Mouse (Mus musculus): Measurements from ENCODE around the gene Irf9. TPM values are rescaled to one million over a fixed set of nuclear protein-coding genes. Genes with fewer than 3 reads are reported as not detected.

Gene Irf9
- polyA plus RNA-seq (2012; ENCODE audit: low replicate concordance): 35.4 and 179 TPM in 2 replicates

GRCm38 (mm10) chr14:55603271-55603632 is at the start of gene Irf9:
TSS of gene Irf9 (plus strand) at chr14:55603571.

GRCm38 (mm10) chr14:55559799-55560201 is 43.6 kb upstream of the Irf9 start, which contains the start of gene Dcaf11:
TSS of gene Dcaf11 (plus strand) at chr14:55560006.

GRCm38 (mm10) chr14:55560202-55561073 is 42.9 kb upstream of the Irf9 start, which contains the start of gene A730061H03Rik:
TSS of gene A730061H03Rik (minus strand) at chr14:55560406.

GRCm38 (mm10) chr14:55575302-55575701 is 28.1 kb upstream of the Irf9 start, which contains the start of gene Fitm1:
TSS of gene Fitm1 (plus strand) at chr14:55575617.

GRCm38 (mm10) chr14:55577871-55578667 is 25.3 kb upstream of the Irf9 start, which contains the start of gene Psme1:
TSS of gene Psme1 (plus strand) at chr14:55578123.

GRCm38 (mm10) chr14:55584702-55585565 is 18.4 kb upstream of the Irf9 start, which contains the start of gene Emc9:
TSS of gene Emc9 (minus strand) at chr14:55585302.

GRCm38 (mm10) chr14:55590748-55591330 is 12.5 kb upstream of the Irf9 start, which contains the start of gene Psme2:
TSS of gene Psme2 (minus strand) at chr14:55591113.

GRCm38 (mm10) chr14:55591331-55591891 is 12.0 kb upstream of the Irf9 start, which contains the start of gene Rnf31:
TSS of gene Rnf31 (plus strand) at chr14:55591708.

GRCm38 (mm10) chr14:55617822-55618221 is 14.5 kb downstream of the Irf9 start, which contains the start of gene Rec8:
TSS of gene Rec8 (plus strand) at chr14:55618037.

GRCm38 (mm10) chr14:55635523-55636007 is 32.2 kb downstream of the Irf9 start, which contains the start of gene Ipo4:
TSS of gene Ipo4 (minus strand) at chr14:55635957.

GRCm38 (mm10) chr14:55637795-55638194 is 34.4 kb downstream of the Irf9 start, which contains the start of gene Gm49378:
TSS of gene Gm49378 (minus strand) at chr14:55637895.

GRCm38 (mm10) chr14:55643060-55643907 is 39.9 kb downstream of the Irf9 start, which contains the start of gene Tm9sf1:
TSS of gene Tm9sf1 (minus strand) at chr14:55643806.

GRCm38 (mm10) chr14:55649884-55650283 is 46.5 kb downstream of the Irf9 start, which contains the start of gene Tssk4:
TSS of gene Tssk4 (plus strand) at chr14:55650184.

Other genes starting within 250 kb of the Irf9 start
- 25.8 and 52.4 TPM in 2 replicates for gene Dhrs4, start 124.8 kb upstream of the Irf9 start, polyA plus RNA-seq (2012; ENCODE audit: low replicate concordance)
- 3.4 and 6.3 TPM in 2 replicates for gene Carmil3, start 112.9 kb upstream of the Irf9 start, polyA plus RNA-seq (2012; ENCODE audit: low replicate concordance)
- gene Cpne6, start 93.1 kb upstream of the Irf9 start, polyA plus RNA-seq (2012; ENCODE audit: low replicate concordance): not detected in 2 replicates
- not detected in 2 replicates for gene Nrl, start 78.6 kb upstream of the Irf9 start, polyA plus RNA-seq (2012; ENCODE audit: low replicate concordance)
- gene Pck2, start 63.3 kb upstream of the Irf9 start, polyA plus RNA-seq (2012; ENCODE audit: low replicate concordance): 40.5 and 60.9 TPM in 2 replicates
- 66.7 and 69.0 TPM in 2 replicates for gene Dcaf11, start 43.6 kb upstream of the Irf9 start, polyA plus RNA-seq (2012; ENCODE audit: low replicate concordance)
- gene A730061H03Rik, start 43.2 kb upstream of the Irf9 start, polyA plus RNA-seq (2012; ENCODE audit: low replicate concordance): 2.0 TPM in 1 of 2 replicates, not detected in the other
- gene Fitm1, start 28.0 kb upstream of the Irf9 start, polyA plus RNA-seq (2012; ENCODE audit: low replicate concordance): 0.33 TPM in 1 of 2 replicates, not detected in the other
- 226 and 353 TPM in 2 replicates for gene Psme1, start 25.4 kb upstream of the Irf9 start, polyA plus RNA-seq (2012; ENCODE audit: low replicate concordance)
- gene Emc9, start 18.3 kb upstream of the Irf9 start, polyA plus RNA-seq (2012; ENCODE audit: low replicate concordance): 10.0 and 14.4 TPM in 2 replicates
- 65.8 and 135 TPM in 2 replicates for gene Psme2, start 12.5 kb upstream of the Irf9 start, polyA plus RNA-seq (2012; ENCODE audit: low replicate concordance)
- gene Rnf31, start 11.9 kb upstream of the Irf9 start, polyA plus RNA-seq (2012; ENCODE audit: low replicate concordance): 46.9 and 59.8 TPM in 2 replicates
- gene Rec8, start 14.5 kb downstream of the Irf9 start, polyA plus RNA-seq (2012; ENCODE audit: low replicate concordance): 0.49 and 0.84 TPM in 2 replicates
- gene Ipo4, start 32.4 kb downstream of the Irf9 start, polyA plus RNA-seq (2012; ENCODE audit: low replicate concordance): 14.0 and 57.8 TPM in 2 replicates
- gene Gm49378, start 34.3 kb downstream of the Irf9 start, polyA plus RNA-seq (2012; ENCODE audit: low replicate concordance): 3.7 TPM in 1 of 2 replicates, not detected in the other
- gene Tm9sf1, start 40.2 kb downstream of the Irf9 start, polyA plus RNA-seq (2012; ENCODE audit: low replicate concordance): 14.0 and 32.8 TPM in 2 replicates
- gene Tssk4, start 46.6 kb downstream of the Irf9 start, polyA plus RNA-seq (2012; ENCODE audit: low replicate concordance): 0.45 and 0.48 TPM in 2 replicates
- gene Mdp1, start 56.9 kb downstream of the Irf9 start, polyA plus RNA-seq (2012; ENCODE audit: low replicate concordance): 18.5 and 23.8 TPM in 2 replicates
- gene Gmpr2, start 68.4 kb downstream of the Irf9 start, polyA plus RNA-seq (2012; ENCODE audit: low replicate concordance): 5.9 and 22.3 TPM in 2 replicates
- gene Nedd8, start 68.6 kb downstream of the Irf9 start, polyA plus RNA-seq (2012; ENCODE audit: low replicate concordance): 36.9 and 68.6 TPM in 2 replicates
- 48.2 and 59.6 TPM in 2 replicates for gene Tinf2, start 78.2 kb downstream of the Irf9 start, polyA plus RNA-seq (2012; ENCODE audit: low replicate concordance)
- 13.8 and 16.6 TPM in 2 replicates for gene Tgm1, start 110.4 kb downstream of the Irf9 start, polyA plus RNA-seq (2012; ENCODE audit: low replicate concordance)
- 27.4 and 45.7 TPM in 2 replicates for gene Rabggta, start 118.7 kb downstream of the Irf9 start, polyA plus RNA-seq (2012; ENCODE audit: low replicate concordance)
- gene Dhrs1, start 142.1 kb downstream of the Irf9 start, polyA plus RNA-seq (2012; ENCODE audit: low replicate concordance): 8.3 and 9.9 TPM in 2 replicates
- gene Nop9, start 142.1 kb downstream of the Irf9 start, polyA plus RNA-seq (2012; ENCODE audit: low replicate concordance): 16.1 and 20.1 TPM in 2 replicates
- gene Cideb, start 154.9 kb downstream of the Irf9 start, polyA plus RNA-seq (2012; ENCODE audit: low replicate concordance): 0.11 and 0.15 TPM in 2 replicates
- 0.13 and 0.56 TPM in 2 replicates for gene Ltb4r2, start 157.9 kb downstream of the Irf9 start, polyA plus RNA-seq (2012; ENCODE audit: low replicate concordance)
- gene Ltb4r1, start 162.4 kb downstream of the Irf9 start, polyA plus RNA-seq (2012; ENCODE audit: low replicate concordance): 4.6 and 38.8 TPM in 2 replicates
- gene Adcy4, start 180.5 kb downstream of the Irf9 start, polyA plus RNA-seq (2012; ENCODE audit: low replicate concordance): 0.45 and 1.2 TPM in 2 replicates
- 43.4 and 85.4 TPM in 2 replicates for gene Ripk3, start 185.3 kb downstream of the Irf9 start, polyA plus RNA-seq (2012; ENCODE audit: low replicate concordance)
- gene Nfatc4, start 219.6 kb downstream of the Irf9 start, polyA plus RNA-seq (2012; ENCODE audit: low replicate concordance): 0.08 and 0.16 TPM in 2 replicates